9 mouse cellular contexts compared by ENCODE assay signal in genomic region chrX:113298031-113298430, GRCm38 (mm10). TPM values are rescaled to one million over a fixed set of nuclear protein-coding genes. Genes with fewer than 3 reads are reported as not detected.
DNase-seq lines count a peak whose midpoint lies in the region; ATAC-seq and TF ChIP-seq lines count a peak whose summit lies in the region.
"Had no signal": no experiment of that assay in that cellular context is flagged by ENCODE, and none has a peak within 500 bp of the region (broad histone marks: within the 10 kb centered on the region; RNA-seq: fewer than 3 reads in every experiment).

No protein-coding gene starts in this region.

- no peak for ATAC-seq in erythroblast, adult 5-6 weeks (replicated peaks; ENCODE audit: low FRiP score, poor library complexity, severe bottlenecking)
- peak; percentile 99 for ATAC-seq in granulocyte monocyte progenitor cell, adult 5-6 weeks (replicated peaks; ENCODE audit: poor library complexity, severe bottlenecking)
- ATAC-seq in liver, embryonic 12.5 days, result peak; percentile 98
- ATAC-seq in midbrain, postnatal 0 days (ENCODE audit: low FRiP score), result peak; percentile 97
- peak; percentile 95 for ATAC-seq in stomach, embryonic 16.5 days (ENCODE audit: insufficient read depth, low FRiP score)

- H3K27me3 ChIP-seq in erythroblast, embryonic 14.5 days (ENCODE audit: control insufficient read depth), result no peaks in the 10 kb centered on the region
- H3K27me3 ChIP-seq in kidney, adult 2 months (replicated peaks; ENCODE audit: control insufficient read depth, insufficient read depth, low read length), result 0 out of 2 replicates have a peak, but pooled peaks cover 1% of the 10 kb centered on the region
- no peaks in the 10 kb centered on the region for H3K27me3 ChIP-seq in liver, embryonic 12.5 days (replicated peaks)
- H3K27me3 ChIP-seq in midbrain, postnatal 0 days (ENCODE audit: insufficient read depth, low read length), result no peaks in the 10 kb centered on the region
- H3K27me3 ChIP-seq in stomach, embryonic 16.5 days (ENCODE audit: control insufficient read depth, insufficient read depth, low read length), result no peaks in the 10 kb centered on the region
- H3K27me3 ChIP-seq: CH12.LX had no signal

- H3K9me3 ChIP-seq in erythroblast, embryonic 14.5 days (ENCODE audit: control insufficient read depth, low read length), result no peaks in the 10 kb centered on the region
- no peaks in the 10 kb centered on the region for H3K9me3 ChIP-seq in liver, embryonic 12.5 days (replicated peaks)
- no peaks in the 10 kb centered on the region for H3K9me3 ChIP-seq in midbrain, postnatal 0 days (ENCODE audit: low read length)
- H3K9me3 ChIP-seq in stomach, embryonic 16.5 days (replicated peaks; ENCODE audit: control insufficient read depth, low read length), result no peaks in the 10 kb centered on the region

- H3K4me3 ChIP-seq in erythroblast, embryonic 14.5 days (replicated peaks), result peak overlapping the region; percentile 54
- H3K4me3 ChIP-seq in kidney, adult 2 months (ENCODE audit: insufficient read depth, low read depth, low read length), result peak overlapping the region; percentile 51
- peak overlapping the region; percentile 49 for H3K4me3 ChIP-seq in liver, embryonic 12.5 days
- H3K4me3 ChIP-seq in midbrain, postnatal 0 days (ENCODE audit: low read depth, low read length), result peak overlapping the region; percentile 44
- peak overlapping the region; percentile 54 for H3K4me3 ChIP-seq in stomach, embryonic 16.5 days (replicated peaks; ENCODE audit: low read length)

- H3K9ac ChIP-seq in liver, embryonic 12.5 days, result 0 out of 2 replicates have a peak overlapping the region, but pooled peaks have one; percentile 2
- H3K9ac ChIP-seq in midbrain, postnatal 0 days (replicated peaks; ENCODE audit: low read length, poor library complexity, severe bottlenecking), result 0 out of 2 replicates have a peak overlapping the region, but pooled peaks have one; percentile 29
- H3K9ac ChIP-seq in stomach, embryonic 16.5 days (ENCODE audit: low read length), result peak overlapping the region; percentile 56

- 2% methylated on average over 18 of the region's 18 CpGs for WGBS in kidney, adult 2 months
- WGBS in liver, embryonic 12.5 days (ENCODE audit: insufficient replicate concordance), result 9% methylated on average over 17 of the region's 18 CpGs
- 15% methylated on average over 18 of the region's 18 CpGs for WGBS in midbrain, postnatal 0 days
- WGBS in stomach, embryonic 16.5 days, result 14% methylated on average over 18 of the region's 18 CpGs

- H3K4me2 ChIP-seq in liver, embryonic 12.5 days, result peak overlapping the region; percentile 64
- peak overlapping the region; percentile 68 for H3K4me2 ChIP-seq in midbrain, postnatal 0 days (ENCODE audit: low read depth, low read length, poor library complexity, severe bottlenecking)
- peak overlapping the region; percentile 66 for H3K4me2 ChIP-seq in stomach, embryonic 16.5 days (ENCODE audit: low read depth, low read length)

- no peaks in the 10 kb centered on the region for H3K4me1 ChIP-seq in erythroblast, embryonic 14.5 days (ENCODE audit: control insufficient read depth)
- no peaks in the 10 kb centered on the region for H3K4me1 ChIP-seq in kidney, adult 2 months (ENCODE audit: control insufficient read depth, insufficient read depth, low read length)
- no peaks in the 10 kb centered on the region for H3K4me1 ChIP-seq in liver, embryonic 12.5 days
- no peaks in the 10 kb centered on the region for H3K4me1 ChIP-seq in midbrain, postnatal 0 days (ENCODE audit: insufficient read depth, low read length)
- H3K4me1 ChIP-seq in stomach, embryonic 16.5 days (ENCODE audit: control insufficient read depth, insufficient read depth, low read length), result no peaks in the 10 kb centered on the region

- no peak overlapping the region for H3K27ac ChIP-seq in kidney, adult 2 months (ENCODE audit: insufficient read depth, low read depth, low read length)
- H3K27ac ChIP-seq in liver, embryonic 12.5 days, result no peak overlapping the region
- H3K27ac ChIP-seq in midbrain, postnatal 0 days (ENCODE audit: low read depth, low read length), result no peak overlapping the region
- peak overlapping the region; percentile 60; the same call in 1 of the 2 replicates for H3K27ac ChIP-seq in stomach, embryonic 16.5 days (ENCODE audit: low read length)

- no peak for TF ChIP-seq POLR2A in kidney, adult 2 months (IDR thresholded peaks at IDR 0.05; ENCODE audit: low read depth, low read length)

- no peaks in the 10 kb centered on the region for H3K36me3 ChIP-seq in erythroblast, embryonic 14.5 days (ENCODE audit: control insufficient read depth)
- H3K36me3 ChIP-seq in kidney, adult 2 months (ENCODE audit: control insufficient read depth, insufficient read depth, low read length), result no peaks in the 10 kb centered on the region
- no peaks in the 10 kb centered on the region for H3K36me3 ChIP-seq in liver, embryonic 12.5 days
- no peaks in the 10 kb centered on the region for H3K36me3 ChIP-seq in midbrain, postnatal 0 days (ENCODE audit: insufficient read depth, low read length)
- H3K36me3 ChIP-seq in stomach, embryonic 16.5 days (ENCODE audit: control insufficient read depth, insufficient read depth, low read length), result no peaks in the 10 kb centered on the region

- no peak for TF ChIP-seq CTCF in kidney, adult 2 months (conservative IDR thresholded peaks at IDR 0.05; ENCODE audit: insufficient read depth, insufficient read length, low read depth, low read length)
- TF ChIP-seq CTCF in midbrain, postnatal 0 days (IDR thresholded peaks at IDR 0.05), result no peak

- peak; percentile 41 to 63 for DNase-seq in cerebellum, postnatal 4 days (ENCODE audit: low spot score in 2 of 2)
- peak; percentile 36 for DNase-seq in kidney, adult 2 months
- peak; percentile 71 for DNase-seq in midbrain, postnatal 0 days (ENCODE audit: low spot score)

RNA-seq across cellular contexts. Expression of gene Dach2, which starts 0.7 kb away (rescaled TPM):
- polyA plus RNA-seq in erythroblast, embryonic 14.5 days (2012), result 0.07 TPM in 1 of 2 replicates, not detected in the other
- 1.2 TPM in 1 of 2 replicates, not detected in the other for total RNA-seq in erythroblast, adult 5-6 weeks (2015; ENCODE audit: low replicate concordance)
- total RNA-seq in erythroblast, adult 5-6 weeks (2017; ENCODE audit: low replicate concordance), result not detected in 2 replicates
- 1.2 and 1.3 TPM in 2 replicates for total RNA-seq in granulocyte monocyte progenitor cell, adult 5-6 weeks (2014; fragmentation: Nextera tagmentation)
- total RNA-seq in granulocyte monocyte progenitor cell, adult 5-6 weeks (2017), result 0.88 and 1.1 TPM in 2 replicates
- polyA plus RNA-seq in kidney, adult 2 months (2012; rRNA removed), result not detected in 2 replicates
- polyA plus RNA-seq in liver, embryonic 12.5 days (2016; fragmentation: Nextera tagmentation; extraction: Ambion mirVana), result 0.66 and 0.67 TPM in 2 replicates
- 13.3 and 14.2 TPM in 2 replicates for total RNA-seq in midbrain, postnatal 0 days (2014; rRNA removed)
- 6.5 and 9.3 TPM in 2 replicates for polyA plus RNA-seq in midbrain, postnatal 0 days (2015; fragmentation: Nextera tagmentation; extraction: Ambion mirVana)
- polyA plus RNA-seq in stomach, embryonic 16.5 days (2015; fragmentation: Nextera tagmentation; extraction: Ambion mirVana), result 2.4 and 3.2 TPM in 2 replicates

Comparison
In these comparisons a context has a peak if more than half of its experiments do, and no peak if none do; other contexts are left out.
1. H3K9ac ChIP-seq: peak in every context shown above with its lines; median percentile 56 in stomach, embryonic 16.5 days; 29 in midbrain, postnatal 0 days; 2 in liver, embryonic 12.5 days.